Mouse (Mus musculus): ENCODE results near the gene Troap. TPM values are rescaled to one million over a fixed set of nuclear protein-coding genes. Genes with fewer than 3 reads are reported as not detected.
A peak's percentile ranks its signal among the peaks of the same experiment; 100 is the strongest.

The Troap gene
- polyA plus RNA-seq (2015; fragmentation: Nextera tagmentation; extraction: Ambion mirVana): 24.6 and 29.2 TPM in 2 replicates

GRCm38 (mm10) chr15:99074019-99074599 is at the start of gene Troap:
TSS of gene Troap (plus strand) at chr15:99074575.
- 20% methylated on average over 9 of the region's 9 CpGs for WGBS
- peak within 1 kb of the TSS; percentile 95 for H3K4me2 ChIP-seq

GRCm38 (mm10) chr15:99024668-99025314 is 49.6 kb upstream of the Troap start:
- H3K27me3 ChIP-seq (replicated peaks): no peaks in the 10 kb centered on the region
- H3K27ac ChIP-seq: no peak overlapping the region
- ATAC-seq (ENCODE audit: insufficient read depth, low FRiP score, low read depth): no peak
- no peak overlapping the region for H3K4me2 ChIP-seq
- no peaks in the 10 kb centered on the region for H3K36me3 ChIP-seq
- no peak overlapping the region for H3K4me3 ChIP-seq (replicated peaks)
- no peaks in the 10 kb centered on the region for H3K9me3 ChIP-seq
- 0 out of 2 replicates have a peak, but pooled peaks cover 6% of the 10 kb centered on the region for H3K4me1 ChIP-seq
- H3K9ac ChIP-seq: no peak overlapping the region
- 20% methylated on average over 7 of the region's 8 CpGs for WGBS

More at GRCm38 (mm10) chr15:99074019-99074599, at the start of gene Troap:
- peak within 1 kb of the TSS; percentile 61 for H3K9ac ChIP-seq
- 0 out of 2 replicates have a peak, but pooled peaks have one; percentile 4 for ATAC-seq (ENCODE audit: insufficient read depth, low FRiP score, low read depth)
- H3K4me1 ChIP-seq: peaks cover 22% of the 10 kb centered on the region
- peak within 1 kb of the TSS; percentile 95 for H3K27ac ChIP-seq
- 0 out of 2 replicates have a peak, but pooled peaks cover 3% of the 10 kb centered on the region for H3K36me3 ChIP-seq
- no peaks in the 10 kb centered on the region for H3K9me3 ChIP-seq
- H3K27me3 ChIP-seq (replicated peaks): no peaks in the 10 kb centered on the region
- H3K4me3 ChIP-seq (replicated peaks): peak within 1 kb of the TSS; percentile 57

- 0 out of 2 replicates have a peak, but pooled peaks cover 6% of the 10 kb centered on the region for H3K4me1 ChIP-seq
- no peak overlapping the region for H3K27ac ChIP-seq
- H3K9me3 ChIP-seq: no peaks in the 10 kb centered on the region
- WGBS: 73% methylated on average over 13 of the region's 13 CpGs
- no peaks in the 10 kb centered on the region for H3K36me3 ChIP-seq
- H3K27me3 ChIP-seq (replicated peaks): no peaks in the 10 kb centered on the region
- no peak overlapping the region for H3K4me3 ChIP-seq (replicated peaks)
- ATAC-seq (ENCODE audit: insufficient read depth, low FRiP score, low read depth): no peak
- H3K9ac ChIP-seq: no peak overlapping the region
- no peak overlapping the region for H3K4me2 ChIP-seq
Observed at GRCm38 (mm10) chr15:99025414-99025813, 49.0 kb upstream of the Troap start.

GRCm38 (mm10) chr15:99026259-99026658 is 48.1 kb upstream of the Troap start:
- H3K27ac ChIP-seq: no peak overlapping the region
- no peaks in the 10 kb centered on the region for H3K27me3 ChIP-seq (replicated peaks)
- no peak for ATAC-seq (ENCODE audit: insufficient read depth, low FRiP score, low read depth)
- 0 out of 2 replicates have a peak, but pooled peaks cover 6% of the 10 kb centered on the region for H3K4me1 ChIP-seq
- H3K4me3 ChIP-seq (replicated peaks): no peak overlapping the region
- no peaks in the 10 kb centered on the region for H3K9me3 ChIP-seq
- WGBS: 57% methylated on average over 4 of the region's 4 CpGs
- H3K36me3 ChIP-seq: no peaks in the 10 kb centered on the region
- no peak overlapping the region for H3K9ac ChIP-seq
- H3K4me2 ChIP-seq: no peak overlapping the region

- Histone ChIP-seq H3K36me3 (no peaks in the 10 kb centered on the region), H3K9me3 (no peaks in the 10 kb centered on the region), H3K9ac (no peak overlapping the region), H3K27me3 (replicated peaks) (no peaks in the 10 kb centered on the region), H3K27ac (no peak overlapping the region), H3K4me2 (no peak overlapping the region), H3K4me1 (0 out of 2 replicates have a peak, but pooled peaks cover 6% of the 10 kb centered on the region), H3K4me3 (replicated peaks) (no peak overlapping the region)
- WGBS: 62% methylated on average over 5 of the region's 5 CpGs
- no peak for ATAC-seq (ENCODE audit: insufficient read depth, low FRiP score, low read depth)
Observed at GRCm38 (mm10) chr15:99027116-99027515, 47.3 kb upstream of the Troap start.

- H3K4me1 ChIP-seq: peaks cover 22% of the 10 kb centered on the region; the same call in 1 of the 2 replicates
- H3K27me3 ChIP-seq (replicated peaks): no peaks in the 10 kb centered on the region
- 6% methylated on average over 10 of the region's 10 CpGs for WGBS
- H3K36me3 ChIP-seq: no peaks in the 10 kb centered on the region
- peak overlapping the region; percentile 84 for H3K4me2 ChIP-seq
- no peak for ATAC-seq (ENCODE audit: insufficient read depth, low FRiP score, low read depth)
- peak overlapping the region; percentile 94 for H3K27ac ChIP-seq
- no peaks in the 10 kb centered on the region for H3K9me3 ChIP-seq
- H3K9ac ChIP-seq: peak overlapping the region; percentile 60
- peak overlapping the region; percentile 63 for H3K4me3 ChIP-seq (replicated peaks)
Observed at GRCm38 (mm10) chr15:99028874-99029458, 45.4 kb upstream of the Troap start.

GRCm38 (mm10) chr15:99029619-99030584 is 44.5 kb upstream of the Troap start, which contains the start of gene Tuba1c:
TSS of gene Tuba1c (plus strand) at chr15:99029891.
- Histone ChIP-seq H3K9me3 (no peaks in the 10 kb centered on the region), H3K9ac (peak within 1 kb of the TSS; percentile 60), H3K4me2 (peak within 1 kb of the TSS; percentile 84), H3K36me3 (peaks cover 5% of the 10 kb centered on the region), H3K4me1 (peaks cover 22% of the 10 kb centered on the region; the same call in 1 of the 2 replicates), H3K27ac (peak within 1 kb of the TSS; percentile 94), H3K4me3 (replicated peaks) (peak within 1 kb of the TSS; percentile 63), H3K27me3 (replicated peaks) (no peaks in the 10 kb centered on the region)
- peak; percentile 95 for ATAC-seq (ENCODE audit: insufficient read depth, low FRiP score, low read depth)
- under 1% methylated on average over 52 of the region's 52 CpGs for WGBS

GRCm38 (mm10) chr15:99030585-99031387 is 43.6 kb upstream of the Troap start:
- Histone ChIP-seq H3K4me3 (replicated peaks) (peak overlapping the region; percentile 63), H3K9me3 (no peaks in the 10 kb centered on the region), H3K9ac (peak overlapping the region; percentile 55), H3K27me3 (replicated peaks) (no peaks in the 10 kb centered on the region), H3K36me3 (peaks cover 14% of the 10 kb centered on the region), H3K4me1 (peaks cover 22% of the 10 kb centered on the region; the same call in 1 of the 2 replicates), H3K4me2 (peak overlapping the region; percentile 84), H3K27ac (peak overlapping the region; percentile 94)
- 8% methylated on average over 26 of the region's 26 CpGs for WGBS
- peak; percentile 77 for ATAC-seq (ENCODE audit: insufficient read depth, low FRiP score, low read depth)

- no peaks in the 10 kb centered on the region for H3K9me3 ChIP-seq
- peaks cover 22% of the 10 kb centered on the region; the same call in 1 of the 2 replicates for H3K4me1 ChIP-seq
- H3K4me2 ChIP-seq: peak overlapping the region; percentile 84
- no peaks in the 10 kb centered on the region for H3K27me3 ChIP-seq (replicated peaks)
- peak overlapping the region; percentile 12; the same call in 1 of the 2 replicates for H3K9ac ChIP-seq
- H3K27ac ChIP-seq: peak overlapping the region; percentile 94; the same call in 1 of the 2 replicates
- peaks cover 18% of the 10 kb centered on the region for H3K36me3 ChIP-seq
- H3K4me3 ChIP-seq (replicated peaks): peak overlapping the region; percentile 63
- ATAC-seq (ENCODE audit: insufficient read depth, low FRiP score, low read depth): no peak
- 58% methylated on average over 4 of the region's 4 CpGs for WGBS
Observed at GRCm38 (mm10) chr15:99031388-99031675, 43.0 kb upstream of the Troap start.

- H3K36me3 ChIP-seq: peaks cover 23% of the 10 kb centered on the region
- peak overlapping the region; percentile 84 for H3K4me2 ChIP-seq
- no peak overlapping the region for H3K27ac ChIP-seq
- peaks cover 22% of the 10 kb centered on the region; the same call in 1 of the 2 replicates for H3K4me1 ChIP-seq
- 58% methylated on average over 9 of the region's 9 CpGs for WGBS
- H3K9me3 ChIP-seq: no peaks in the 10 kb centered on the region
- no peak for ATAC-seq (ENCODE audit: insufficient read depth, low FRiP score, low read depth)
- H3K27me3 ChIP-seq (replicated peaks): no peaks in the 10 kb centered on the region
- no peak overlapping the region for H3K9ac ChIP-seq
- peak overlapping the region; percentile 63 for H3K4me3 ChIP-seq (replicated peaks)
Observed at GRCm38 (mm10) chr15:99032041-99032725, 42.2 kb upstream of the Troap start.

All from stomach, embryonic 15.5 days (tissue).